Mouse (Mus musculus): ENCODE measurements around the gene Ifnab. TPM values are rescaled to one million over a fixed set of nuclear protein-coding genes. Genes with fewer than 3 reads are reported as not detected.
A peak's percentile ranks its signal among the peaks of the same experiment; 100 is the strongest.

Ifnab gene
- not detected for total RNA-seq (2021)
- not detected in 2 replicates for polyA plus RNA-seq (2012; rRNA removed)
- long read RNA-seq, result 0 reads

- TF ChIP-seq POLR2A (IDR thresholded peaks at IDR 0.05; ENCODE audit: insufficient read depth, low read depth, low read length), result no peak
- TF ChIP-seq CTCF (IDR thresholded peaks at IDR 0.05), result no peak
- TF ChIP-seq EP300 (IDR thresholded peaks at IDR 0.05; ENCODE audit: insufficient read depth, low read depth, low read length), result no peak
- Histone ChIP-seq H3K79me2 (replicated peaks; ENCODE audit: control insufficient read depth, insufficient read depth, low read length) (no peaks in the 10 kb centered on the region), H3K9ac (ENCODE audit: low read depth, low read length) (no peak within 1 kb of the TSS), H3K27me3 (ENCODE audit: control insufficient read depth, insufficient read depth, low read length) (no peaks in the 10 kb centered on the region), H3K4me1 (ENCODE audit: control insufficient read depth, insufficient read depth, low read length) (no peaks in the 10 kb centered on the region), H3K27ac (no peak within 1 kb of the TSS), H3K4me3 (no peak within 1 kb of the TSS), H3K36me3 (ENCODE audit: control insufficient read depth, insufficient read depth, low read length) (no peaks in the 10 kb centered on the region)
- WGBS, result 61% methylated on average over 2 of the region's 2 CpGs
- intact Hi-C loops (cut with DNase I), result no loop called here
- DNase-seq, result no peak
Observed at GRCm38 (mm10) chr4:88691259-88691658, at the start of gene Ifnab. Gene Ifnab (minus strand): TSS chr4:88691359.

- no peak for DNase-seq
- Histone ChIP-seq H3K79me2 (replicated peaks; ENCODE audit: control insufficient read depth, insufficient read depth, low read length) (no peaks in the 10 kb centered on the region), H3K4me1 (ENCODE audit: control insufficient read depth, insufficient read depth, low read length) (no peaks in the 10 kb centered on the region), H3K27me3 (ENCODE audit: control insufficient read depth, insufficient read depth, low read length) (no peaks in the 10 kb centered on the region), H3K36me3 (ENCODE audit: control insufficient read depth, insufficient read depth, low read length) (no peaks in the 10 kb centered on the region), H3K4me3 (no peak overlapping the region), H3K9ac (ENCODE audit: low read depth, low read length) (no peak overlapping the region), H3K27ac (no peak overlapping the region)
- WGBS, result 84% methylated on average over 6 of the region's 6 CpGs
- TF ChIP-seq EP300 (IDR thresholded peaks at IDR 0.05; ENCODE audit: insufficient read depth, low read depth, low read length) (no peak), CTCF (IDR thresholded peaks at IDR 0.05) (no peak), POLR2A (IDR thresholded peaks at IDR 0.05; ENCODE audit: insufficient read depth, low read depth, low read length) (no peak)
- intact Hi-C loops (cut with DNase I), result loop anchor here (2.0 kb wide), 1 partner anchor 18 kb away; no protein-coding TSS in a partner anchor
Observed at GRCm38 (mm10) chr4:88739036-88739435, 47.9 kb upstream of the Ifnab start.

- intact Hi-C loops (cut with DNase I), result loop anchor here (2.0 kb wide), 1 partner anchor 18 kb away; no protein-coding TSS in a partner anchor
- Histone ChIP-seq H3K9ac (ENCODE audit: low read depth, low read length) (no peak overlapping the region), H3K4me1 (ENCODE audit: control insufficient read depth, insufficient read depth, low read length) (no peaks in the 10 kb centered on the region), H3K36me3 (ENCODE audit: control insufficient read depth, insufficient read depth, low read length) (no peaks in the 10 kb centered on the region), H3K4me3 (no peak overlapping the region), H3K79me2 (replicated peaks; ENCODE audit: control insufficient read depth, insufficient read depth, low read length) (no peaks in the 10 kb centered on the region), H3K27me3 (ENCODE audit: control insufficient read depth, insufficient read depth, low read length) (no peaks in the 10 kb centered on the region), H3K27ac (no peak overlapping the region)
- DNase-seq, result peak; percentile 60 to 85
- WGBS, result 1% methylated on average over 2 of the region's 2 CpGs
- TF ChIP-seq CTCF (IDR thresholded peaks at IDR 0.05), result peak; percentile 100; the same call in 1 of the 2 replicates
- TF ChIP-seq POLR2A (IDR thresholded peaks at IDR 0.05; ENCODE audit: insufficient read depth, low read depth, low read length), result no peak
- peak; percentile 71; the same call in 1 of the 2 replicates for TF ChIP-seq EP300 (IDR thresholded peaks at IDR 0.05; ENCODE audit: insufficient read depth, low read depth, low read length)
Observed at GRCm38 (mm10) chr4:88738480-88738879, 47.3 kb upstream of the Ifnab start.

GRCm38 (mm10) chr4:88727324-88727723, 36.2 kb upstream of the Ifnab start:
- H3K36me3 ChIP-seq (ENCODE audit: control insufficient read depth, insufficient read depth, low read length), result no peaks in the 10 kb centered on the region
- no peak overlapping the region for H3K9ac ChIP-seq (ENCODE audit: low read depth, low read length)
- DNase-seq, result peak in 1 of 2 experiments; percentile 34
- no peak overlapping the region for H3K4me3 ChIP-seq
- 0% methylated on average over 1 of the region's 1 CpGs for WGBS
- H3K79me2 ChIP-seq (replicated peaks; ENCODE audit: control insufficient read depth, insufficient read depth, low read length), result no peaks in the 10 kb centered on the region
- H3K27ac ChIP-seq, result no peak overlapping the region
- H3K27me3 ChIP-seq (ENCODE audit: control insufficient read depth, insufficient read depth, low read length), result no peaks in the 10 kb centered on the region
- H3K4me1 ChIP-seq (ENCODE audit: control insufficient read depth, insufficient read depth, low read length), result no peaks in the 10 kb centered on the region
- peak; percentile 83 for TF ChIP-seq CTCF (IDR thresholded peaks at IDR 0.05)
- TF ChIP-seq POLR2A (IDR thresholded peaks at IDR 0.05; ENCODE audit: insufficient read depth, low read depth, low read length), result no peak
- peak; percentile 55; the same call in 1 of the 2 replicates for TF ChIP-seq EP300 (IDR thresholded peaks at IDR 0.05; ENCODE audit: insufficient read depth, low read depth, low read length)
- intact Hi-C loops (cut with DNase I), result loop anchor here (1.0 kb wide), 1 partner anchor 31 kb away; no protein-coding TSS in a partner anchor

- H3K4me3 ChIP-seq, result no peak overlapping the region
- 59% methylated on average over 6 of the region's 6 CpGs for WGBS
- intact Hi-C loops (cut with DNase I), result loop anchor here (1.0 kb wide), 1 partner anchor 30 kb away; no protein-coding TSS in a partner anchor
Observed at GRCm38 (mm10) chr4:88726727-88727126, 35.6 kb upstream of the Ifnab start.

GRCm38 (mm10) chr4:88723497-88724090, 32.4 kb upstream of the Ifnab start:
- Histone ChIP-seq H3K27me3 (ENCODE audit: control insufficient read depth, insufficient read depth, low read length) (no peaks in the 10 kb centered on the region), H3K27ac (no peak overlapping the region), H3K4me3 (no peak overlapping the region), H3K79me2 (replicated peaks; ENCODE audit: control insufficient read depth, insufficient read depth, low read length) (peaks cover 1% of the 10 kb centered on the region), H3K36me3 (ENCODE audit: control insufficient read depth, insufficient read depth, low read length) (peaks cover 19% of the 10 kb centered on the region), H3K4me1 (ENCODE audit: control insufficient read depth, insufficient read depth, low read length) (peaks cover 10% of the 10 kb centered on the region), H3K9ac (ENCODE audit: low read depth, low read length) (no peak overlapping the region)
- TF ChIP-seq POLR2A (IDR thresholded peaks at IDR 0.05; ENCODE audit: insufficient read depth, low read depth, low read length) (no peak), CTCF (IDR thresholded peaks at IDR 0.05) (no peak), EP300 (IDR thresholded peaks at IDR 0.05; ENCODE audit: insufficient read depth, low read depth, low read length) (no peak)
- intact Hi-C loops (cut with DNase I), result no loop called here
- WGBS, result 74% methylated on average over 8 of the region's 8 CpGs
- DNase-seq, result no peak

More at GRCm38 (mm10) chr4:88726727-88727126, 35.6 kb upstream of the Ifnab start:
- no peak overlapping the region for H3K27ac ChIP-seq
- no peaks in the 10 kb centered on the region for H3K4me1 ChIP-seq (ENCODE audit: control insufficient read depth, insufficient read depth, low read length)
- no peaks in the 10 kb centered on the region for H3K27me3 ChIP-seq (ENCODE audit: control insufficient read depth, insufficient read depth, low read length)
- H3K36me3 ChIP-seq (ENCODE audit: control insufficient read depth, insufficient read depth, low read length), result no peaks in the 10 kb centered on the region
- DNase-seq, result no peak
- no peak for TF ChIP-seq EP300 (IDR thresholded peaks at IDR 0.05; ENCODE audit: insufficient read depth, low read depth, low read length)
- no peak for TF ChIP-seq CTCF (IDR thresholded peaks at IDR 0.05)
- no peak for TF ChIP-seq POLR2A (IDR thresholded peaks at IDR 0.05; ENCODE audit: insufficient read depth, low read depth, low read length)
- H3K79me2 ChIP-seq (replicated peaks; ENCODE audit: control insufficient read depth, insufficient read depth, low read length), result no peaks in the 10 kb centered on the region
- no peak overlapping the region for H3K9ac ChIP-seq (ENCODE audit: low read depth, low read length)
